Mouse (Mus musculus) cerebellum, adult 9-10 months (tissue): Measurements from ENCODE around the gene Glyr1.

Experiments
- DNase-seq: peaks from one replicate; pipeline ENCODE4 v3.0.0; 2022

Gene Glyr1

DNA sequence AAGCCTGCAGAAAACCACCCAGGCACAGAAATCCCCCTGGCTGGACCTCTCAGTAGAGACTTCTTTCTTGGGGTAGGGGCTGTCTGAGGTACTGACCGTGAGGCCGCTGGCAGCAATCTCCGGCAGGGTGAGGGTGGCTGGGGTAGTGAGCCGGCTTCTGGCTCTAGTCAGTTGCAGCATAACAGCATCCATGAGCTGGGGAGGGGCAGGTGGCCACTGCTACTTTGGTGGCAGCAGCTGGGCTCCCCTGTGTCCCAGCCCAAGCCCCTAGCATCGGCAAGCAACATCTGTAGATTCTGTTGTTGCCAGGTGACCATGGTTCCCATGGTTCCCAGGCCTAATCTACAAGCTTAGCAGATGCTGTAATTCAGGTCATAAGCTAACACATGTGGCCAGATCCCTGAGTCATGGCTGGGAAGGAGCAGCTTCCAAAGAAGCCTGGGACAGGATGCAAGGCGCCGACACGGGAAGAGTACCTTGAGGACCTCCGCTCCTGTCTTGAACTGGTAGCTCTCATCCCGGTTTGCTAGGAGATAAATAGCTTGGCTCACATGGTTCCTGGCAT, 39.2 kb downstream of the Glyr1 start:
- DNase-seq: no peak

DNA sequence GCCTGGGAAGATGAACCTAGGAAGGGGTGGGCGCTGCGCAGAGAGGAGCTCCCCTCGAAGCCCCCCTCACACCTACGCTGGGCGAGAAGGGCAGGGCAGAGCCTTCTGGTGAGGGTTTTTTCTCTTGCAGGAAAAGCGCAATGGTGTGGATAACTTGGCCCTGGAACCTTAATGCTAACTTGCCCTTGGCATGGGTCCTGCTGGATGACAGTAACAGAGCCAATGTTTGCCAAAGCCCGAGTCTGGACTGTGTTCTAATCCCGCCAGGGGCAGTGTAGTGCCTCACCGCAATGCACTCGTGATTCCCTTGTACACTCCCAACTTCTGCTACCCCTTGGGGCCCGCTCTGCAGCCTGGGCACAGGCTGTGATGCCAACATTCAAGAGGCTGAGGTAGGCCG, 41.6 kb downstream of the Glyr1 start:
- peak; percentile 19 for DNase-seq

- DNase-seq: no peak
Measured at GRCm38 (mm10) chr16:5007492-5007891, 42.2 kb downstream of the Glyr1 start.

DNA sequence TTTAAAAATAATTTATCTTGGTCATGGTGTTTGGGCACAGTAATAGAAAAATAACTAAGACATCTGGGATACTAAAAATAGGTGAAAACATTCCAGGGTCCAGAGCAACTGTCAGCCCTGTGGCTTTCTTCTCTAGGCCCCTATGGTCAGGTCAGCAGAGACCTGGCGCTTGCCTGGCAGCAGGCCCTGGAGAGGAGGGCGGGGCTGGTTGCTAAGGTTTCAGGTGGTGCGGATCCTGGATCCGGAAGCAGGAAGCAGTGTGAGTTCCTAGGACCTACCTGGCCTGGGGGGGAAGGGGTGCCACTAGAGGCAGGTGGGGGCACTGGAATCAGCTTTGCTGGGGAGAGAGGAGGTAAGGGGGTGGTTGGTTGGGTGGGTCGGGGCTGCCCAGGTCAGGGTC, 42.6 kb downstream of the Glyr1 start, which contains the start of gene Smim22:
TSS of gene Smim22 (plus strand) at position 222 of the 400 bp plus-strand sequence.
- no peak for DNase-seq

DNA sequence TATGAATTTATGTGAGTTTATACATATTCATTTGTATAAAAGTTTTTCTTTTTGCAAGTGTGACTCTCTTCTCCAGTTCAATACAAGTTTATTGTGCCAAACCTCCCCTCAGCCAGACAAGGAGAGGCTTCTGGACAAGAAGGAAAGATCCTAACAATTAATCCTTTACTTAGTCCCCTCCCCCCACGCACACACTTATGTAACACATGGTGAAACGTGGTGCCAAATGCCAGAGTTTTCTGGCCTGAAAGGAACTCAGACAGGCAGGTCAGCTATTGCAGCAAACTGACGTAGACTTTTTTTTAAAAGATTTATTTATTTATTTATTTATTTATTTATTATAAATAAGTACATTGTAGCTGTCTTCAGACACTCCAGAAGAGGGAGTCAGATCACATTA, 49.1 kb downstream of the Glyr1 start:
- DNase-seq: no peak

DNA sequence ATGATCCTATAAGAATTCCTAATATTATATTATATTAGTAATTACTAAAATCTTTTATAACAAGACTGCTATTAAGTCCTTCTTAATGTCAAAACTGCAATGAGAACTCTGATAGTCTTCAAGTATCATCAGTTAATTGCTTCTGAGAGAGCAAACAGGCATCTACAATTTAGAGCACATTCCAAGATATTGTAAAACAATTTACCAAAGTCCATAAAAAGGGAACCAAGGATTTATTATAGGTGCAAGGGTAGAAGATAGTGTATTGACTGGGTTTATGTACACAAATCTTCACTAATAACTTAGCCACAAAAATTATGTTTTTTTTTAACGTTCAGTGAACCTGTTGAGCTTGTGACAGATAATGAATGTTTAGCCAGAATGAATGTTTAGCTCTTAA, 50.7 kb downstream of the Glyr1 start:
- DNase-seq: no peak

GRCm38 (mm10) chr16:4997553-4997952, 52.1 kb downstream of the Glyr1 start, which contains the start of gene Sept12:
Gene Sept12, minus strand, starts transcription at chr16:4997852.
- no peak for DNase-seq

DNA sequence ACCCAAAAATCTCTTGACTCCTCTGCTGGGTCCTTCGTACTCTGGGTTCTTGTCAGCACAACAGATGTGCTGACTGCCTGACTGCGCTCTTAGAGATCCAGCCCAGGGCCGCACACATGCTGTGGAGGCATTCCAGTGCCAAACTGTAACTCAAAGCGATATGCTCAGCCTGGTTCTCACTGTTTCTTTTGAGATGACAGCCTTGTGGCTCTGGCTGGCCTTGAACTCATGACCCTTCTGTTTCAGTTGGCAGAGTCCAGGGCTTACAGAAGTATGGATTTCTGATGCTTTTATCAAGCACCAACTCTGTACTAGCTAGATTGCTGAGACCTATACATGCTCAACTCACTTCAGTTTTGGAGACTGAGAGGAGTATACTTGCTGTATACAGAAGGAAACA, 56.4 kb downstream of the Glyr1 start:
- DNase-seq: no peak

DNA sequence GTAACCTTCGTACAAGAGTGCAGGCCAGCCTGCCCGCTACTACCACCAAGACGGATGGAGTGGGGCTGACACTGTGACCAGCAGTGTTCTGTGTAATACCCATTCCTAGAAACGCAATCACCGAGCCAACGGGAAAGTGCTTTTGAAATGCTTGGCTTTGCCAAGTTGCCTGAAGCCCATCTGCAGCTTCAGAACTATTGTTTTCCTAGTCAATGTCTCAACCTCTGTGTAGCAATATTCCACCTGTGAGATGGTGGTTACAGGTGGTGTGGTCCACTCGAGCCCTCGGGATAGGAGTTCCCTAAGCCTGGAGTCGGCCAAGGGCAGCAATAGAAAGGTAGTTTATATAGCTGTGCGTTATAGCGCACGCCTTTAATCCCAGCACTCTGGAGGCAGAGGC, 64.9 kb downstream of the Glyr1 start:
- DNase-seq: no peak

- DNase-seq: peak; percentile 44
Measured at GRCm38 (mm10) chr16:4979755-4980380, 69.8 kb downstream of the Glyr1 start.

DNA sequence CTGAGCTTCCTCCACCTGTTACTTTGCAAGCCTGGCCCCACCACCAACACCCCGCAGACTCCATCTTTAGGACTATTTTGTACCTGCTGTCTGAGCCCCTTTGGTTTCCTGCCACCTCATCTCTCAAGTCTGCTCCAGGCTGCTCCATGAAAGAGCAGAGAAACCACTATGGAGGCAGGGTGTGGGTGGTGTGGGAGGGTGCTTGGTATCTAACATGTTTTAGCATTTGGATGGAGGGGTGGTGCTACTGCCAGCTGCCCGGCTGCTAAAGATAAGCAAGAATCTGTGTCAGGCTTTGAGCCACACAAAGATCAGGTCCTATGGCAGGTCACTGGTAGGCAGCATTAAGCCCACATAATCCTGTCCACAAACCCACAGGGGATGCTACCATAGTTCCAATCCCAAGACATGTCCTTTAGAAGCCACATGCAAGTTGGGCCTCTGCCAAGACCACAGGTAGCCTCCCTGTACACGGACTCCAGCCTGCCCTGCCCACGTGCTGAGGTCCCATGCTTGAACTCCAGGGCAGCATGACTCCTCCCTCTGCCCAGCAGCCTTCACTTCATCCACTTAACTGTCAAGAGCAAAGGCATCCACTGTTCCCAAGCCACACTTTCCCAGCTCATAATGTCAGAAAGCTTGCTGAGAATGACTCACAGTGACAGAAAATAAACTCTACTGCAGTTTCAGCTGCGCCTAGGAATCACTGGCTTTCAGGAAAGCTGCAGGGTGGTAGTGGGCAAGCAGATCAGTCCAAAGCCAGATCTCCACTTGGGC, 71.2 kb downstream of the Glyr1 start:
- peak; percentile 30 for DNase-seq

GRCm38 (mm10) chr16:4976180-4976579, 73.5 kb downstream of the Glyr1 start:
- DNase-seq: peak; percentile 82

DNA sequence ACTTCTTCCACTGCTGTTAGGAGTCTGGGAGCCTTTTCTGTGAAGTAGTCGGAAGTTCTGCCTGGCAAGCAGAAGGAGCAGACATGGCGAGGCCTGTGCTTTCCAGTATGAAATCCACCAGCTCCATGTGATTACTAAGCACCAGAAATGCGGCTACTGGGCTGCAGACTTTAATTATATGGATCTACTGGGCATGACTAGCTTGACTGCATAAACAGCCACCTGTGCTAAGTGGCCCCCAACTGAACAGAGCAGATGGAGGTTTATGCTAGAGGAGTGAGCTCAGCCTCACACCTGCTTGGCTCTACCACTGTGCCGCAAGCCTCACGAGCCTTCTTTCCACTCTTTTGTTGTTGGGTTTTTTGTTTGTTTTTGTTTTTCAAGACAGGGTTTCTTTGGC, 75.1 kb downstream of the Glyr1 start:
- DNase-seq: peak; percentile 79

- DNase-seq: no peak
Measured at GRCm38 (mm10) chr16:4971626-4972025, 78.0 kb downstream of the Glyr1 start.

DNA sequence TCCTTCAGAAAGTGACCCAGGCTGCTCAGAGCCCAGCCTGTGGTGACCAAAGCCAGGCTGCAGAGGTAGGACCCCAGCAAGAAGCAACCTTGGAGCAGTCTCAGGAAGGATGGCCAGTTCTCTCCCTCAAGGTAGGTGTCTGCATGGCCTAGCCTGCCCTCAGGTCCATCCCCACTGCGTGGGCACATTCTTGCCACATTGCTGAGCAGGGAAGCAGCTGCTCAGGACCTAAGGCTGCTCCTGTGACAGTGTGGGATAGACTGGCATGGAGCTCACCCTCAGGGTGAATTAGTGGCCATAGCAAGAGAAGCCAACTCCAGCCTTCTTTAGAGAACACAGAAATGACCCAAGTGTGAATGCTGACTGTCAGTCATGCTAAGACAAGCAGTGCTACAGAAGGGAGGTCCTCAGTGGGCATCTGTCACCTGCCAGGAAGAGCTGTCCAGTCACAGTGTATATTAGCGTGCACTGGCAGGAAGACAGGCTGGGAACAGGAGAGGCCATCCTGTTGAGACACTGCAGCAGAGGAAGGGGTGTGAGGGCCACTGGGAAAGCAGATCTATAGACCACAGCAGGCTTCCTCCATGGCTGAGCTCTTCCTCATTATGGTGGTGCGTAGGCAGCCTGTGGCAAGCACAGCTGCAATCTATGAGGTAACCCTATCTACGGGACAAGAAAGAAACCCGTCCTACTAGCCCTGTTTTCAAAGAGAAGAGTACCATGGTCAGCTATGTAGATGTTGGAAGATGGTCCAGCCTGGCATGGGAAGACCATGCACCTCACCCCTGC, 80.4 kb downstream of the Glyr1 start:
- no peak for DNase-seq

DNA sequence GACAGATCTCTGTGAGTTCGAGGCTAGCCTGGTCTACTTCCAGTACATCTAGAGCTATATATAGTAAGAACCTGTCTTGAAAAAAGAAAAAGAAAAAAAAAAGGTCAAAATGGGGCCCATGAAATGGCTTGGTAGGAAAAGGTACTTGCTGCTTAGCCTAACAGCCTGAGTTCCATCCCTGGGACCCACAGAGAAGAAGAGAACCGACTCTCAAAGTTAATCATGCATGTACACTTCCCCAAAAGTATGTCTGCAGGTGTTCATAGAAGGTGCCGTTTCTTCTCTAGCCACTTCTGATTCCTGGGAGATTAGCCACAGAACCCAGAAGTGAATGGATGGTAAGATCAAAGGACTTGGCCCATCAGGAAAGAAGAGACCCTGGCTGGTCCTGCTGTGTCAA, 81.2 kb downstream of the Glyr1 start:
- DNase-seq: no peak

DNA sequence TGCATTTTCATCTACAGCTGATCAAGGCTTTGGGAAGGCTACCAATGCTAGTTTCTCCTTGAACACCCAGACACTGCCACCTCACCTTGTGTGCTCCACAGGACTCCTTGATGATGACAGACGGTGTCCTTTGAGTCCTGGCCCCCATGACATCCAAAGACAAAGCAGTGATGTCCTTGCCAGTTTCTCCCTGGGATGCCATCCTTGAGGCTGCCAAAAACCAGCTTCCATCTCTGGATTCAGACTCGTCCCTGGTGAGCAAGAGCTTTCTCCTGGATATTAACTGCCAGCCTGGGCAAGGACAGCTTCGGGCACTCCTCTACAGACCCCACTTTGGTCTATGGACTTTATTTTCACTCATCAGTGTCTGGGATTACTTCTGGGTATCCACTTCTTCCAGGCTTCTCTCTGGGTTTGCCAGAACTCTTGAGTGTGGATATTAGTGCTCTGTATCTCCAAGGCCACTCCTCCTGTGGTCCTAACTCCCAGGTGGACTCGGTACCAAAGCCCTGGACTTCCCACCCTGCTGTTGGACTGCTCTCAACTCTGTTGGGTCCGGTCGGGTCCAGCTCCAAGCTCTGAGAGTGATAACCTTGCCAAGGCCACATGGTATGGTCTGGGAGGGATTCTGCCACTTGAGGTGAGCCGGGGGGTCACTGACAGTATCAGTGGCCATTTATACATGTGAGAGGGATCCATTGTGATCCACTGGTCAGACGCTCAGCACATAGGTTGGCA, 84.1 kb downstream of the Glyr1 start:
- DNase-seq: peak; percentile 58

GRCm38 (mm10) chr16:4964731-4965391, 84.8 kb downstream of the Glyr1 start:
- peak; percentile 72 for DNase-seq
